Mouse (Mus musculus) G1E (cell line): ENCODE measurements around the gene Rhoj. TPM values are rescaled to one million over a fixed set of nuclear protein-coding genes. Genes with fewer than 3 reads are reported as not detected.

ENCODE experiments used
- ATAC-seq: 2 replicates; pipeline ENCODE4 v1.8.0; 2016; ENCODE audit warnings: mild to moderate bottlenecking; ENCODE audit not compliant: insufficient number of reproducible peaks, poor library complexity, low FRiP score, severe bottlenecking; ENCODE audit errors: extremely low read depth
- DNase-seq: peaks from one replicate; pipeline ENCODE4 v3.0.0; 2012; ENCODE audit warnings: low spot score
- H3K27me3 ChIP-seq: 2 replicates; pipeline ENCODE4 v1.6.1; 2012; ENCODE audit warnings: mild to moderate bottlenecking, low read length, inconsistent platforms; ENCODE audit not compliant: insufficient read depth
- H3K36me3 ChIP-seq: replicated peaks from 2 replicates; pipeline ENCODE3; 2012; ENCODE audit warnings: mild to moderate bottlenecking, inconsistent platforms
- H3K4me1 ChIP-seq: 2 replicates; pipeline ENCODE4 v1.6.1; 2012; ENCODE audit warnings: low read depth, low read length, inconsistent platforms, mixed read lengths; ENCODE audit not compliant: insufficient read depth
- H3K4me3 ChIP-seq: 2 replicates; pipeline ENCODE4 v1.5.1; 2012; ENCODE audit warnings: low read depth, mild to moderate bottlenecking, inconsistent platforms, low read length, moderate library complexity, mixed read lengths
- H3K9me3 ChIP-seq: replicated peaks from 2 replicates; pipeline ENCODE4 v1.6.1; 2012; ENCODE audit warnings: inconsistent platforms
- CTCF ChIP-seq: IDR thresholded peaks from 2 replicates; pipeline ENCODE4 v1.5.1; 2012; ENCODE audit warnings: low read depth, low read length, inconsistent platforms, mixed read lengths
- GATA1 ChIP-seq: IDR thresholded peaks from 2 replicates; pipeline ENCODE4 v1.6.1; 2012; ENCODE audit warnings: borderline replicate concordance, low read length, inconsistent platforms, mixed read lengths
- GATA2 ChIP-seq: IDR thresholded peaks from 2 replicates; pipeline ENCODE4 v1.6.1; 2012; ENCODE audit warnings: low read depth, low read length, inconsistent platforms, borderline replicate concordance
- POLR2AphosphoS5 ChIP-seq: IDR thresholded peaks from 2 replicates; pipeline ENCODE4 v1.6.1; 2012; ENCODE audit warnings: low read depth, low read length, inconsistent platforms; ENCODE audit not compliant: insufficient replicate concordance
- TAL1 ChIP-seq: conservative IDR thresholded peaks from 2 replicates; pipeline ENCODE4 v1.6.1; 2012; ENCODE audit warnings: low read depth, low read length, inconsistent platforms, mixed read lengths
- polyA plus RNA-seq: library from polyadenylated mRNA; stranded (reverse); fragments of >175 nt; gene quantifications from 2 replicates; pipeline ENCODE4 v1.2.3, GENCODE M21; 2012
- total RNA-seq, 2 experiments: library from RNA; stranded (forward) in 1 of 2; stranded (reverse) in 1 of 2; fragments of 200-1000 nt in 1 of 2; fragments of >200 nt in 1 of 2; fragmentation: Nextera tagmentation in 1 of 2; gene quantifications; 2 replicates each; pipeline ENCODE4 v1.2.3; 2014 to 2017

Rhoj gene
- total and polyA plus RNA-seq, 3 experiments: 0.22 TPM; not detected in 2

- H3K4me1 ChIP-seq: no peaks in the 10 kb centered on the region
Measured at GRCm38 (mm10) chr12:75364416-75364815, 56.3 kb downstream of the Rhoj start.

GRCm38 (mm10) chr12:75365621-75366124, 57.6 kb downstream of the Rhoj start:
- H3K4me1 ChIP-seq: no peaks in the 10 kb centered on the region
- no peak for TF ChIP-seq GATA1
- TF ChIP-seq CTCF: no peak
- no peaks in the 10 kb centered on the region for H3K36me3 ChIP-seq
- ATAC-seq (no peak), DNase-seq (no peak)
- H3K27me3 ChIP-seq: no peaks in the 10 kb centered on the region; the same call in 1 of the 2 replicates
- no peak overlapping the region for H3K4me3 ChIP-seq
- no peaks in the 10 kb centered on the region for H3K9me3 ChIP-seq

More at GRCm38 (mm10) chr12:75364416-75364815, 56.3 kb downstream of the Rhoj start:
- ATAC-seq (no peak), DNase-seq (no peak)
- no peak for TF ChIP-seq TAL1
- no peak for TF ChIP-seq GATA2
- no peak for TF ChIP-seq POLR2AphosphoS5
- no peak for TF ChIP-seq GATA1
- TF ChIP-seq CTCF: no peak
- Histone ChIP-seq H3K36me3 (no peaks in the 10 kb centered on the region), H3K4me3 (no peak overlapping the region), H3K27me3 (peaks cover 4% of the 10 kb centered on the region; the same call in 1 of the 2 replicates), H3K9me3 (no peaks in the 10 kb centered on the region)

- Histone ChIP-seq H3K36me3 (no peaks in the 10 kb centered on the region), H3K27me3 (no peaks in the 10 kb centered on the region; the same call in 1 of the 2 replicates), H3K4me1 (no peaks in the 10 kb centered on the region), H3K9me3 (no peaks in the 10 kb centered on the region), H3K4me3 (no peak overlapping the region)
- DNase-seq: no peak
- TF ChIP-seq POLR2AphosphoS5: no peak
- TF ChIP-seq TAL1: no peak
- no peak for TF ChIP-seq CTCF
- no peak for TF ChIP-seq GATA2
- no peak for TF ChIP-seq GATA1
- no peak for ATAC-seq
Measured at GRCm38 (mm10) chr12:75367371-75367770, 59.2 kb downstream of the Rhoj start.

- Histone ChIP-seq H3K36me3 (no peaks in the 10 kb centered on the region), H3K4me3 (no peak overlapping the region), H3K27me3 (no peaks in the 10 kb centered on the region), H3K4me1 (no peaks in the 10 kb centered on the region), H3K9me3 (no peaks in the 10 kb centered on the region)
- ATAC-seq (no peak), DNase-seq (no peak)
- no peak for TF ChIP-seq CTCF
- no peak for TF ChIP-seq POLR2AphosphoS5
- TF ChIP-seq GATA1: no peak
- TF ChIP-seq GATA2: no peak
- TF ChIP-seq TAL1: no peak
Measured at GRCm38 (mm10) chr12:75368527-75368926, 60.4 kb downstream of the Rhoj start.

- TF ChIP-seq CTCF (no peak), TAL1 (no peak), GATA2 (no peak), POLR2AphosphoS5 (no peak), GATA1 (no peak)
- Histone ChIP-seq H3K36me3 (no peaks in the 10 kb centered on the region), H3K9me3 (no peaks in the 10 kb centered on the region), H3K27me3 (no peaks in the 10 kb centered on the region), H3K4me3 (no peak overlapping the region), H3K4me1 (no peaks in the 10 kb centered on the region)
- no peak for ATAC-seq
- DNase-seq: no peak
Measured at GRCm38 (mm10) chr12:75369418-75369851, 61.3 kb downstream of the Rhoj start.

GRCm38 (mm10) chr12:75374437-75374836, 66.3 kb downstream of the Rhoj start:
- Histone ChIP-seq H3K36me3 (no peaks in the 10 kb centered on the region), H3K9me3 (no peaks in the 10 kb centered on the region), H3K4me3 (no peak overlapping the region), H3K27me3 (peaks cover 3% of the 10 kb centered on the region; the same call in 1 of the 2 replicates), H3K4me1 (no peaks in the 10 kb centered on the region)
- TF ChIP-seq TAL1: no peak
- no peak for TF ChIP-seq POLR2AphosphoS5
- TF ChIP-seq CTCF: no peak
- no peak for TF ChIP-seq GATA1
- no peak for ATAC-seq
- no peak for DNase-seq

GRCm38 (mm10) chr12:75375060-75375459, 66.9 kb downstream of the Rhoj start:
- Histone ChIP-seq H3K27me3 (peaks cover 3% of the 10 kb centered on the region; the same call in 1 of the 2 replicates), H3K4me3 (no peak overlapping the region), H3K9me3 (0 out of 2 replicates have a peak, but pooled peaks cover 2% of the 10 kb centered on the region), H3K36me3 (no peaks in the 10 kb centered on the region), H3K4me1 (no peaks in the 10 kb centered on the region)
- TF ChIP-seq CTCF (no peak), GATA1 (no peak), GATA2 (no peak), TAL1 (no peak), POLR2AphosphoS5 (no peak)
- no peak for DNase-seq
- ATAC-seq: no peak
